Mouse (Mus musculus): ENCODE data around the gene Rps18.

Rps18 gene

GRCm38 (mm10) chr17:33926207-33926932 is 29.4 kb downstream of the Rps18 start:
- in situ Hi-C loops (cut with MboI, MseI): no loop called here

- in situ Hi-C loops (cut with MboI, MseI): no loop called here
These were observed 30.2 kb downstream of the Rps18 start for GRCm38 (mm10) chr17:33925406-33926116.

GRCm38 (mm10) chr17:33924577-33925283 is 31.1 kb downstream of the Rps18 start:
- in situ Hi-C loops (cut with MboI, MseI): no loop called here

GRCm38 (mm10) chr17:33921361-33921760 is 34.4 kb downstream of the Rps18 start:
- in situ Hi-C loops (cut with MboI, MseI): no loop called here

- in situ Hi-C loops (cut with MboI, MseI): no loop called here
These were observed 35.3 kb downstream of the Rps18 start for GRCm38 (mm10) chr17:33920282-33921097.

GRCm38 (mm10) chr17:33919351-33920281 is 36.2 kb downstream of the Rps18 start:
- in situ Hi-C loops (cut with MboI, MseI): no loop called here

- in situ Hi-C loops (cut with MboI, MseI): no loop called here
These were observed 37.3 kb downstream of the Rps18 start for GRCm38 (mm10) chr17:33918293-33919203.

GRCm38 (mm10) chr17:33917656-33918292 is 38.0 kb downstream of the Rps18 start:
- in situ Hi-C loops (cut with MboI, MseI): no loop called here

- in situ Hi-C loops (cut with MboI, MseI): no loop called here
These were observed 38.8 kb downstream of the Rps18 start for GRCm38 (mm10) chr17:33916847-33917655.

GRCm38 (mm10) chr17:33916294-33916693 is 39.5 kb downstream of the Rps18 start:
- in situ Hi-C loops (cut with MboI, MseI): no loop called here

- in situ Hi-C loops (cut with MboI, MseI): no loop called here
These were observed 40.0 kb downstream of the Rps18 start, which contains the start of the genes Tapbp and Zbtb22 for GRCm38 (mm10) chr17:33915671-33916250. Tapbp (plus strand) TSS chr17:33915899. Zbtb22 (plus strand) TSS chr17:33915904.

GRCm38 (mm10) chr17:33914969-33915391 is 40.8 kb downstream of the Rps18 start:
- in situ Hi-C loops (cut with MboI, MseI): no loop called here

GRCm38 (mm10) chr17:33913905-33914304 is 41.9 kb downstream of the Rps18 start:
- in situ Hi-C loops (cut with MboI, MseI): no loop called here

- in situ Hi-C loops (cut with MboI, MseI): no loop called here
These were observed 42.5 kb downstream of the Rps18 start for GRCm38 (mm10) chr17:33913264-33913663.

GRCm38 (mm10) chr17:33911813-33912414 is 43.9 kb downstream of the Rps18 start:
- in situ Hi-C loops (cut with MboI, MseI): no loop called here

GRCm38 (mm10) chr17:33911052-33911812 is 44.6 kb downstream of the Rps18 start:
- in situ Hi-C loops (cut with MboI, MseI): no loop called here

All from T-helper 2 cell (primary cell).